Mouse (Mus musculus): ENCODE measurements around the gene Gm42742. TPM values are rescaled to one million over a fixed set of nuclear protein-coding genes. Genes with fewer than 3 reads are reported as not detected.

Gm42742 gene
- total and polyA plus RNA-seq, 3 experiments = 13.8 to 27.2 TPM; not detected in 1

- H3K36me3 ChIP-seq (ENCODE audit: control insufficient read depth in 1 of 2, insufficient read depth in 2 of 2, low read length in 2 of 2) = peaks cover 0 to 26% of the 10 kb centered on the region in 2 experiments; a peak in 3 of 4 replicates
- no peaks in the 10 kb centered on the region for H3K9me3 ChIP-seq (replicated peaks; ENCODE audit: insufficient read depth, low read length)
- H3K79me2 ChIP-seq (ENCODE audit: control insufficient read depth, insufficient read depth, low read length, poor library complexity) = peaks cover 47% of the 10 kb centered on the region
- peaks cover 0 to 17% of the 10 kb centered on the region in 2 experiments; a peak in 3 of 4 replicates for H3K4me1 ChIP-seq (ENCODE audit: control insufficient read depth in 1 of 2, insufficient read depth in 2 of 2, low read length in 2 of 2)
- H3K27me3 ChIP-seq (ENCODE audit: control insufficient read depth in 1 of 2, insufficient read depth in 2 of 2, low read length in 2 of 2) = no peaks in the 10 kb centered on the region
- peak; percentile 38 for DNase-seq (ENCODE audit: low read depth, low spot score)
- TF ChIP-seq ZMIZ1 (IDR thresholded peaks at IDR 0.05; ENCODE audit: low read depth, low read length) (0 out of 2 replicates have a peak, but pooled peaks have one; percentile 6), MEF2A (IDR thresholded peaks at IDR 0.05; ENCODE audit: extremely low read depth, insufficient replicate concordance, low read depth, low read length, poor library complexity, severe bottlenecking) (no peak)
- H3K9ac ChIP-seq (ENCODE audit: control insufficient read depth, low read depth, low read length, poor library complexity, severe bottlenecking) = no peak overlapping the region
- no peak overlapping the region for H3K4me3 ChIP-seq (ENCODE audit: control insufficient read depth in 1 of 2, insufficient read depth in 1 of 2, low read depth in 2 of 2, low read length in 2 of 2)
- no peak overlapping the region for H3K27ac ChIP-seq (ENCODE audit: control insufficient read depth, low read depth, low read length)
Measured at GRCm38 (mm10) chr7:127020491-127020890, 406 bp downstream of the Gm42742 start.

DNA sequence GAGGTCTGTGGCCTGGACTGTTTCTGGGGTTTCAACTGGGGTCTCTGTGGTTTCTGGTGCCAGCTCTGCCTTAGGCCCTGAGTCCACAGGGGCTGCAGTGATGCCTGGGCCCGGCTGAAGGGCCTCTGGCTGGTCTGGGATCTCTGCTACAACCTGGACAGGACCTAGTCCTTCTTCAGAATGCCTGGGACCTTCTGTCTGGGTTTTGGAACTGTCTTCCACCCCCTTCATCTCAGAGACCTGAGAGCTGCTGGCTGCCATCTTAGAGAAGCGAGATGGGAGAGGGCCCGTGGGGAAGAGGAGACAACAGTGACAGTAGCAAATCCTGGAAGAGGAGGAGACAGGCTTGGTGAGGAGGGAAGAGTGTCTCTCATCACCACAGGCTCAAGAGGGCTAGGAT is 866 bp downstream of the Gm42742 start:
- no peaks in the 10 kb centered on the region for H3K9me3 ChIP-seq (replicated peaks; ENCODE audit: insufficient read depth, low read length)
- TF ChIP-seq NRF1 (IDR thresholded peaks at IDR 0.05; ENCODE audit: insufficient read depth, low read depth, low read length, poor library complexity, severe bottlenecking) (no peak), POLR2A (IDR thresholded peaks at IDR 0.05; ENCODE audit: control insufficient read depth in 1 of 2, insufficient read depth in 1 of 2, low read depth in 1 of 2, low read length in 2 of 2, poor library complexity in 1 of 2) (no peak), ZKSCAN1 (IDR thresholded peaks at IDR 0.05; ENCODE audit: low read depth, low read length) (no peak), ZNF384 (IDR thresholded peaks at IDR 0.05; ENCODE audit: low read depth, low read length) (no peak)
- H3K27ac ChIP-seq (ENCODE audit: control insufficient read depth, low read depth, low read length) = no peak overlapping the region
- peaks cover 0 to 19% of the 10 kb centered on the region in 2 experiments; a peak in 3 of 4 replicates for H3K4me1 ChIP-seq (ENCODE audit: control insufficient read depth in 1 of 2, insufficient read depth in 2 of 2, low read length in 2 of 2)
- H3K9ac ChIP-seq (ENCODE audit: control insufficient read depth, low read depth, low read length, poor library complexity, severe bottlenecking) = no peak overlapping the region
- no peak overlapping the region for H3K4me3 ChIP-seq (ENCODE audit: control insufficient read depth in 1 of 2, insufficient read depth in 1 of 2, low read depth in 2 of 2, low read length in 2 of 2)
- peaks cover 0 to 26% of the 10 kb centered on the region in 2 experiments; a peak in 3 of 4 replicates for H3K36me3 ChIP-seq (ENCODE audit: control insufficient read depth in 1 of 2, insufficient read depth in 2 of 2, low read length in 2 of 2)
- DNase-seq (ENCODE audit: low read depth, low spot score) = no peak
- H3K27me3 ChIP-seq (ENCODE audit: control insufficient read depth in 1 of 2, insufficient read depth in 2 of 2, low read length in 2 of 2) = no peaks in the 10 kb centered on the region
- peaks cover 45% of the 10 kb centered on the region for H3K79me2 ChIP-seq (ENCODE audit: control insufficient read depth, insufficient read depth, low read length, poor library complexity)

GRCm38 (mm10) chr7:127019306-127019960 is 1.5 kb downstream of the Gm42742 start:
- Histone ChIP-seq H3K36me3 (ENCODE audit: control insufficient read depth in 1 of 2, insufficient read depth in 2 of 2, low read length in 2 of 2) (peaks cover 0 to 26% of the 10 kb centered on the region in 2 experiments; a peak in 3 of 4 replicates), H3K79me2 (ENCODE audit: control insufficient read depth, insufficient read depth, low read length, poor library complexity) (peaks cover 41% of the 10 kb centered on the region), H3K27me3 (ENCODE audit: control insufficient read depth in 1 of 2, insufficient read depth in 2 of 2, low read length in 2 of 2) (no peaks in the 10 kb centered on the region), H3K4me3 (ENCODE audit: control insufficient read depth in 1 of 2, insufficient read depth in 1 of 2, low read depth in 2 of 2, low read length in 2 of 2) (no peak overlapping the region), H3K4me1 (ENCODE audit: control insufficient read depth in 1 of 2, insufficient read depth in 2 of 2, low read length in 2 of 2) (peaks cover 0 to 21% of the 10 kb centered on the region in 2 experiments; a peak in 3 of 4 replicates), H3K9ac (ENCODE audit: control insufficient read depth, low read depth, low read length, poor library complexity, severe bottlenecking) (no peak overlapping the region), H3K27ac (ENCODE audit: control insufficient read depth, low read depth, low read length) (no peak overlapping the region), H3K9me3 (replicated peaks; ENCODE audit: insufficient read depth, low read length) (no peaks in the 10 kb centered on the region)
- TF ChIP-seq SMC3 (IDR thresholded peaks at IDR 0.05; ENCODE audit: low read depth, low read length) (no peak), KAT2A (conservative IDR thresholded peaks at IDR 0.05; ENCODE audit: low read depth, low read length) (no peak), ETS1 (IDR thresholded peaks at IDR 0.05; ENCODE audit: low read depth, low read length) (no peak), EP300 (IDR thresholded peaks at IDR 0.05; ENCODE audit: low read depth in 1 of 2, low read length in 2 of 2) (no peak), MAFK (IDR thresholded peaks at IDR 0.05; ENCODE audit: borderline replicate concordance, low read depth, low read length) (no peak), ZNF384 (IDR thresholded peaks at IDR 0.05; ENCODE audit: low read depth, low read length) (no peak), ZC3H11A (IDR thresholded peaks at IDR 0.05; ENCODE audit: low read depth, low read length) (no peak), ELF1 (IDR thresholded peaks at IDR 0.05; ENCODE audit: low read depth, low read length) (no peak), RAD21 (IDR thresholded peaks at IDR 0.05; ENCODE audit: low read depth, low read length) (no peak), ZMIZ1 (IDR thresholded peaks at IDR 0.05; ENCODE audit: low read depth, low read length) (no peak), GATA1 (IDR thresholded peaks at IDR 0.05; ENCODE audit: low read depth, low read length) (no peak)
- no peak for DNase-seq (ENCODE audit: low read depth, low spot score)

All from MEL (cell line).